Mouse (Mus musculus): ENCODE data around the gene Wnt9a. TPM values are rescaled to one million over a fixed set of nuclear protein-coding genes. Genes with fewer than 3 reads are reported as not detected.

Wnt9a gene
- polyA plus RNA-seq, 1 experiment: 0.67 TPM

- H3K27ac ChIP-seq (ENCODE audit: insufficient read depth, low read length): no peak overlapping the region
- no peak for DNase-seq
- WGBS: 36% methylated on average over 22 of the region's 22 CpGs
- H3K4me1 ChIP-seq (ENCODE audit: control insufficient read depth, insufficient read depth, low read length): peaks cover 4% of the 10 kb centered on the region; the same call in 1 of the 2 replicates
- peaks cover 2% of the 10 kb centered on the region; the same call in 1 of the 2 replicates for H3K27me3 ChIP-seq (ENCODE audit: control insufficient read depth, insufficient read depth, low read length)
- TF ChIP-seq POLR2A (IDR thresholded peaks at IDR 0.05; ENCODE audit: borderline replicate concordance, insufficient read depth, low read length) (no peak), CTCF (IDR thresholded peaks at IDR 0.05; ENCODE audit: borderline replicate concordance, insufficient read depth, low read depth, low read length) (no peak)
- H3K4me3 ChIP-seq (replicated peaks; ENCODE audit: insufficient read depth, low read depth, low read length): no peak overlapping the region
Measured at GRCm38 (mm10) chr11:59305008-59305820, 1.5 kb upstream of the Wnt9a start.

- Histone ChIP-seq H3K4me1 (ENCODE audit: control insufficient read depth, insufficient read depth, low read length) (peaks cover 4% of the 10 kb centered on the region; the same call in 1 of the 2 replicates), H3K27me3 (ENCODE audit: control insufficient read depth, insufficient read depth, low read length) (peaks cover 2% of the 10 kb centered on the region; the same call in 1 of the 2 replicates), H3K4me3 (replicated peaks; ENCODE audit: insufficient read depth, low read depth, low read length) (no peak overlapping the region), H3K27ac (ENCODE audit: insufficient read depth, low read length) (no peak overlapping the region)
- WGBS: 8% methylated on average over 10 of the region's 10 CpGs
- TF ChIP-seq CTCF (IDR thresholded peaks at IDR 0.05; ENCODE audit: borderline replicate concordance, insufficient read depth, low read depth, low read length): no peak
- no peak for DNase-seq
Measured at GRCm38 (mm10) chr11:59305821-59306215, 910 bp upstream of the Wnt9a start.

- peak; percentile 73 to 81 for DNase-seq
- Histone ChIP-seq H3K4me1 (ENCODE audit: control insufficient read depth, insufficient read depth, low read length) (peaks cover 4% of the 10 kb centered on the region; the same call in 1 of the 2 replicates), H3K27ac (ENCODE audit: insufficient read depth, low read length) (no peak overlapping the region), H3K27me3 (ENCODE audit: control insufficient read depth, insufficient read depth, low read length) (peaks cover 2% of the 10 kb centered on the region; the same call in 1 of the 2 replicates), H3K4me3 (replicated peaks; ENCODE audit: insufficient read depth, low read depth, low read length) (peak overlapping the region; percentile 35)
- peak; percentile 68 for TF ChIP-seq CTCF (IDR thresholded peaks at IDR 0.05; ENCODE audit: borderline replicate concordance, insufficient read depth, low read depth, low read length)
- no peak for TF ChIP-seq POLR2A (IDR thresholded peaks at IDR 0.05; ENCODE audit: borderline replicate concordance, insufficient read depth, low read length)
- WGBS: 1% methylated on average over 45 of the region's 45 CpGs
Measured at GRCm38 (mm10) chr11:59307422-59308163, 865 bp downstream of the Wnt9a start.

GRCm38 (mm10) chr11:59308164-59308542 is 1.4 kb downstream of the Wnt9a start:
- TF ChIP-seq POLR2A (IDR thresholded peaks at IDR 0.05; ENCODE audit: borderline replicate concordance, insufficient read depth, low read length): no peak
- no peak for TF ChIP-seq CTCF (IDR thresholded peaks at IDR 0.05; ENCODE audit: borderline replicate concordance, insufficient read depth, low read depth, low read length)
- Histone ChIP-seq H3K4me1 (ENCODE audit: control insufficient read depth, insufficient read depth, low read length) (peaks cover 6% of the 10 kb centered on the region; the same call in 1 of the 2 replicates), H3K27me3 (ENCODE audit: control insufficient read depth, insufficient read depth, low read length) (peaks cover 2% of the 10 kb centered on the region; the same call in 1 of the 2 replicates), H3K4me3 (replicated peaks; ENCODE audit: insufficient read depth, low read depth, low read length) (no peak overlapping the region), H3K27ac (ENCODE audit: insufficient read depth, low read length) (no peak overlapping the region)
- no peak for DNase-seq
- 13% methylated on average over 12 of the region's 12 CpGs for WGBS

GRCm38 (mm10) chr11:59308625-59309024 is 1.9 kb downstream of the Wnt9a start:
- no peak for TF ChIP-seq POLR2A (IDR thresholded peaks at IDR 0.05; ENCODE audit: borderline replicate concordance, insufficient read depth, low read length)
- TF ChIP-seq CTCF (IDR thresholded peaks at IDR 0.05; ENCODE audit: borderline replicate concordance, insufficient read depth, low read depth, low read length): no peak
- no peak for DNase-seq
- no peak overlapping the region for H3K4me3 ChIP-seq (replicated peaks; ENCODE audit: insufficient read depth, low read depth, low read length)
- 52% methylated on average over 6 of the region's 6 CpGs for WGBS
- H3K4me1 ChIP-seq (ENCODE audit: control insufficient read depth, insufficient read depth, low read length): peaks cover 11% of the 10 kb centered on the region
- peaks cover 2% of the 10 kb centered on the region; the same call in 1 of the 2 replicates for H3K27me3 ChIP-seq (ENCODE audit: control insufficient read depth, insufficient read depth, low read length)
- H3K27ac ChIP-seq (ENCODE audit: insufficient read depth, low read length): no peak overlapping the region

- H3K27me3 ChIP-seq (ENCODE audit: control insufficient read depth, insufficient read depth, low read length): peaks cover 2% of the 10 kb centered on the region; the same call in 1 of the 2 replicates
- 43% methylated on average over 12 of the region's 12 CpGs for WGBS
- no peak for DNase-seq
- no peak overlapping the region for H3K4me3 ChIP-seq (replicated peaks; ENCODE audit: insufficient read depth, low read depth, low read length)
- peaks cover 17% of the 10 kb centered on the region for H3K4me1 ChIP-seq (ENCODE audit: control insufficient read depth, insufficient read depth, low read length)
- no peak overlapping the region for H3K27ac ChIP-seq (ENCODE audit: insufficient read depth, low read length)
- TF ChIP-seq CTCF (IDR thresholded peaks at IDR 0.05; ENCODE audit: borderline replicate concordance, insufficient read depth, low read depth, low read length) (no peak), POLR2A (IDR thresholded peaks at IDR 0.05; ENCODE audit: borderline replicate concordance, insufficient read depth, low read length) (no peak)
Measured at GRCm38 (mm10) chr11:59309106-59309805, 2.5 kb downstream of the Wnt9a start.

GRCm38 (mm10) chr11:59309976-59310375 is 3.2 kb downstream of the Wnt9a start:
- Histone ChIP-seq H3K4me3 (replicated peaks; ENCODE audit: insufficient read depth, low read depth, low read length) (no peak overlapping the region), H3K27ac (ENCODE audit: insufficient read depth, low read length) (no peak overlapping the region), H3K4me1 (ENCODE audit: control insufficient read depth, insufficient read depth, low read length) (peaks cover 17% of the 10 kb centered on the region), H3K27me3 (ENCODE audit: control insufficient read depth, insufficient read depth, low read length) (peaks cover 2% of the 10 kb centered on the region; the same call in 1 of the 2 replicates)
- no peak for DNase-seq
- 76% methylated on average over 8 of the region's 8 CpGs for WGBS
- TF ChIP-seq CTCF (IDR thresholded peaks at IDR 0.05; ENCODE audit: borderline replicate concordance, insufficient read depth, low read depth, low read length) (no peak), POLR2A (IDR thresholded peaks at IDR 0.05; ENCODE audit: borderline replicate concordance, insufficient read depth, low read length) (no peak)

Measured in cerebellum, adult 2 months (tissue).